Mouse (Mus musculus): ENCODE measurements at regions not wholly inside any gene's neighbourhood (a gene's known extent, or its start where the extent isn't known, plus 50 kb on each side); places are given as distances from the start of the nearest gene placed in this dataset.

GRCm38 (mm10) chr9:63087195-63087594 is 61.6 kb downstream of the Skor1 start:
- TF ChIP-seq EP300 (IDR thresholded peaks at IDR 0.05; ENCODE audit: low read depth) (no peak), CTCF (IDR thresholded peaks at IDR 0.05; ENCODE audit: low read depth) (no peak)
